Mouse (Mus musculus) midbrain, embryonic 13.5 days (tissue): Measurements from ENCODE around the gene Myl4. TPM values are rescaled to one million over a fixed set of nuclear protein-coding genes. Genes with fewer than 3 reads are reported as not detected.

ENCODE experiments used
- ATAC-seq: fragments of 200-750 bp; cut with Nextera tagmentation; 2 replicates; pipeline ENCODE4 v1.8.0; 2017; ENCODE audit warnings: mild to moderate bottlenecking, moderate TSS enrichment, moderate library complexity
- H3K27ac ChIP-seq: fragments of 300-500 bp; sonication (generic); 2 replicates; pipeline ENCODE4 v1.5.1; 2015; ENCODE audit warnings: inconsistent platforms, mild to moderate bottlenecking, moderate library complexity
- H3K27me3 ChIP-seq: fragments of 300-500 bp; sonication (generic); 2 replicates; pipeline ENCODE4 v1.6.1; 2015; ENCODE audit warnings: mild to moderate bottlenecking, inconsistent platforms
- H3K36me3 ChIP-seq: fragments of 300-500 bp; sonication (generic); 2 replicates; pipeline ENCODE4 v1.6.1; 2015; ENCODE audit warnings: mild to moderate bottlenecking, inconsistent platforms
- H3K4me1 ChIP-seq: fragments of 300-500 bp; sonication (generic); replicated peaks from 2 replicates; pipeline ENCODE4 v1.6.1; 2015; ENCODE audit warnings: inconsistent platforms
- H3K4me2 ChIP-seq: fragments of 300-500 bp; sonication (generic); replicated peaks from 2 replicates; pipeline ENCODE4 v1.6.1; 2015; ENCODE audit warnings: moderate library complexity, mild to moderate bottlenecking, inconsistent platforms
- H3K4me3 ChIP-seq: fragments of 300-500 bp; sonication (generic); replicated peaks from 2 replicates; pipeline ENCODE4 v1.5.1; 2015; ENCODE audit warnings: mild to moderate bottlenecking, inconsistent platforms
- H3K9ac ChIP-seq: fragments of 300-500 bp; sonication (generic); replicated peaks from 2 replicates; pipeline ENCODE4 v1.6.1; 2015; ENCODE audit warnings: mild to moderate bottlenecking, inconsistent platforms
- H3K9me3 ChIP-seq: fragments of 300-500 bp; sonication (generic); 2 replicates; pipeline ENCODE4 v1.6.1; 2016; ENCODE audit warnings: mild to moderate bottlenecking, inconsistent platforms
- WGBS: fragments of 180-500 bp; shearing (Covaris S2); methylation state at CpG from one replicate; pipeline ENCODE4 v1.1.7; 2015; 5-methylcytosine and 5-hydroxymethylcytosine counted together
- polyA plus RNA-seq: library from polyadenylated mRNA; unstranded; fragments of >200 nt; fragmentation: Nextera tagmentation; extraction: Ambion mirVana; gene quantifications from 2 replicates; pipeline ENCODE4 v1.2.1, GENCODE M21; 2015

The Myl4 gene
- polyA plus RNA-seq, 1 experiment from 2014 or later: 2.1 TPM

GRCm38 (mm10) chr11:104576772-104577612, 26.5 kb downstream of the Myl4 start:
- H3K9me3 ChIP-seq: no peaks in the 10 kb centered on the region
- H3K4me1 ChIP-seq: peaks cover 11% of the 10 kb centered on the region
- WGBS: 45% methylated on average over 10 of the region's 10 CpGs
- no peak overlapping the region for H3K27ac ChIP-seq
- no peak overlapping the region for H3K4me3 ChIP-seq
- H3K27me3 ChIP-seq: peaks cover 13% of the 10 kb centered on the region
- H3K9ac ChIP-seq: no peak overlapping the region
- no peaks in the 10 kb centered on the region for H3K36me3 ChIP-seq
- ATAC-seq: no peak
- no peak overlapping the region for H3K4me2 ChIP-seq

GRCm38 (mm10) chr11:104578074-104578473, 27.6 kb downstream of the Myl4 start:
- H3K9me3 ChIP-seq: no peaks in the 10 kb centered on the region
- H3K4me3 ChIP-seq: no peak overlapping the region
- peaks cover 3% of the 10 kb centered on the region; the same call in 1 of the 2 replicates for H3K27me3 ChIP-seq
- H3K4me2 ChIP-seq: no peak overlapping the region
- WGBS: 43% methylated on average over 5 of the region's 5 CpGs
- ATAC-seq: no peak
- no peak overlapping the region for H3K9ac ChIP-seq
- no peak overlapping the region for H3K27ac ChIP-seq
- peaks cover 11% of the 10 kb centered on the region for H3K4me1 ChIP-seq
- no peaks in the 10 kb centered on the region for H3K36me3 ChIP-seq

DNA sequence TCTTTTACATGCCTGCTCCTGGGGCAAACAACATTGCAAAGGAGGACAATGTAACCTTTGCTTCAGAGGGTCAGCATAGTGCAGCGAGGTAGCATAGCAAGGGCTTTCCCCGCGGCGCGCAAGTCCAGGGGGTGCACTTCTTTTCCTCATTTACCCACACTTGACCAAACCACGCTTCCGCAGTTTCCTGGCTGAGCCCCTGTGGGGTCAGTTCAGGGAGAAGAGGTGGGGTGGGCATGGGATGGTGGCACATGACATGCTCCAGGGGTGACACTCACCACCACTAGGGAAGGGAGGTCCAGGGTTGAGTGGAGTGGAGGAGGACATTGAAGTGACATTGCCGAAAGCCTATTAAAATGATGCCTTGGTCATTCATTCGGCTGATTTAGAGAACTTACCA, 28.6 kb downstream of the Myl4 start:
- Histone ChIP-seq H3K4me1 (peaks cover 11% of the 10 kb centered on the region), H3K9me3 (no peaks in the 10 kb centered on the region), H3K27me3 (0 out of 2 replicates have a peak, but pooled peaks cover 3% of the 10 kb centered on the region), H3K4me2 (no peak overlapping the region), H3K27ac (no peak overlapping the region), H3K9ac (no peak overlapping the region), H3K4me3 (no peak overlapping the region), H3K36me3 (no peaks in the 10 kb centered on the region)
- no peak for ATAC-seq
- 92% methylated on average over 9 of the region's 9 CpGs for WGBS

GRCm38 (mm10) chr11:104579575-104579974, 29.1 kb downstream of the Myl4 start:
- Histone ChIP-seq H3K9ac (no peak overlapping the region), H3K4me3 (no peak overlapping the region), H3K9me3 (no peaks in the 10 kb centered on the region), H3K27me3 (0 out of 2 replicates have a peak, but pooled peaks cover 3% of the 10 kb centered on the region), H3K4me2 (no peak overlapping the region), H3K36me3 (no peaks in the 10 kb centered on the region), H3K4me1 (peaks cover 11% of the 10 kb centered on the region), H3K27ac (no peak overlapping the region)
- ATAC-seq: no peak
- WGBS: 95% methylated on average over 8 of the region's 8 CpGs

- Histone ChIP-seq H3K4me2 (no peak overlapping the region), H3K4me3 (no peak overlapping the region), H3K27ac (no peak overlapping the region), H3K9me3 (no peaks in the 10 kb centered on the region), H3K9ac (no peak overlapping the region), H3K4me1 (peaks cover 11% of the 10 kb centered on the region), H3K27me3 (0 out of 2 replicates have a peak, but pooled peaks cover 3% of the 10 kb centered on the region), H3K36me3 (no peaks in the 10 kb centered on the region)
- 74% methylated on average over 6 of the region's 6 CpGs for WGBS
- no peak for ATAC-seq
Observed at GRCm38 (mm10) chr11:104580091-104580490, 29.6 kb downstream of the Myl4 start.

GRCm38 (mm10) chr11:104580606-104581005, 30.1 kb downstream of the Myl4 start:
- Histone ChIP-seq H3K9me3 (no peaks in the 10 kb centered on the region), H3K36me3 (no peaks in the 10 kb centered on the region), H3K9ac (no peak overlapping the region), H3K4me3 (no peak overlapping the region), H3K4me1 (peaks cover 11% of the 10 kb centered on the region), H3K27me3 (0 out of 2 replicates have a peak, but pooled peaks cover 3% of the 10 kb centered on the region), H3K27ac (no peak overlapping the region), H3K4me2 (no peak overlapping the region)
- WGBS: 95% methylated on average over 5 of the region's 5 CpGs
- ATAC-seq: no peak

DNA sequence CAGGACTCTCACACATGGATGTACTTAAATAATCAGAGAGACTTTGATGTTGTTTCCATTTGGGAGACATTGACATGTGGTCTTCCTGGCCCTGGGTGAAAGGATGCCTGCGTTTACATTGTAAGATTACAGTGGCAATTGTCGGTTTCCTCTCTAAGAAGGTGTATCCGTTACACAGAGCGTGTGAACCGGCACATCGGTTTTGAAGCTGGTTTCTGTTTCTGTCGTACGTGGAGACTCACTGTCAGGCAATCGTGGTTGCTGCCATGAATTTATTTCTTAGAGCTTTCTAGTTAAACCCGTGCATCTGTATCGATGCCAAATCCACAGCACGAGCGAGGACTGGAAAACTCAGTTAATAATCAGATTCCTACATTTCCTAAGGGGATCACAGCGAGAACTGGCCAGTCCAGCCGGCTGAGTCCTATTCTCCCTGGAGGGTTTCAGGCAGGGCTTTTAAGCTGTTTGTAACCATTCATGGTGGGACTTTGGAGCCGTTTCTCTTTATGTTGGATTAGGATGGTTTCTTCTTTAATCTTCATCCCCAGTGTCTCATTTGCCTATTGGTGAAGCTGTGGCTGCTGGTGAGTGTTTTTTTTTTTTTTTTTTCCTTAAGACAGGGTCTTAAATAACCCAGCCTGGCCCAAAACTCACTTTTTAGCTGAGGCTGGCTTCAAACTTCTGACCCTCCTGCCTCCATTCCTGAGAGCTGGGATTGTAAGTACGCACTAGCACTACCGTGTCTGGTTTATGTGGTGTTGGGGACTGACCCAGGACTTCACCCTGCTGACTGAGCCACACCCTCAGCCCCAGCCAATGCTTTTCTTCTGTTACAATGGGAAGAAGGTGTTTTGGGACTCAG, 31.2 kb downstream of the Myl4 start:
- 57% methylated on average over 18 of the region's 18 CpGs for WGBS
- no peak overlapping the region for H3K4me3 ChIP-seq
- 0 out of 2 replicates have a peak, but pooled peaks cover 1% of the 10 kb centered on the region for H3K27me3 ChIP-seq
- peaks cover 11% of the 10 kb centered on the region for H3K4me1 ChIP-seq
- no peaks in the 10 kb centered on the region for H3K9me3 ChIP-seq
- no peak overlapping the region for H3K27ac ChIP-seq
- H3K9ac ChIP-seq: no peak overlapping the region
- no peak overlapping the region for H3K4me2 ChIP-seq
- no peaks in the 10 kb centered on the region for H3K36me3 ChIP-seq
- ATAC-seq: no peak

GRCm38 (mm10) chr11:104582308-104582606, 31.8 kb downstream of the Myl4 start:
- Histone ChIP-seq H3K4me1 (peaks cover 11% of the 10 kb centered on the region), H3K27me3 (no peaks in the 10 kb centered on the region), H3K9me3 (no peaks in the 10 kb centered on the region), H3K27ac (no peak overlapping the region), H3K36me3 (no peaks in the 10 kb centered on the region), H3K4me3 (no peak overlapping the region), H3K4me2 (no peak overlapping the region), H3K9ac (no peak overlapping the region)
- 90% methylated on average over 2 of the region's 2 CpGs for WGBS
- ATAC-seq: no peak

- H3K4me2 ChIP-seq: no peak overlapping the region
- H3K9ac ChIP-seq: no peak overlapping the region
- H3K27me3 ChIP-seq: no peaks in the 10 kb centered on the region
- H3K27ac ChIP-seq: no peak overlapping the region
- no peak for ATAC-seq
- H3K4me1 ChIP-seq: peaks cover 11% of the 10 kb centered on the region
- H3K9me3 ChIP-seq: no peaks in the 10 kb centered on the region
- no peaks in the 10 kb centered on the region for H3K36me3 ChIP-seq
- H3K4me3 ChIP-seq: no peak overlapping the region
- 60% methylated on average over 13 of the region's 13 CpGs for WGBS
Observed at GRCm38 (mm10) chr11:104582630-104583364, 32.3 kb downstream of the Myl4 start.

DNA sequence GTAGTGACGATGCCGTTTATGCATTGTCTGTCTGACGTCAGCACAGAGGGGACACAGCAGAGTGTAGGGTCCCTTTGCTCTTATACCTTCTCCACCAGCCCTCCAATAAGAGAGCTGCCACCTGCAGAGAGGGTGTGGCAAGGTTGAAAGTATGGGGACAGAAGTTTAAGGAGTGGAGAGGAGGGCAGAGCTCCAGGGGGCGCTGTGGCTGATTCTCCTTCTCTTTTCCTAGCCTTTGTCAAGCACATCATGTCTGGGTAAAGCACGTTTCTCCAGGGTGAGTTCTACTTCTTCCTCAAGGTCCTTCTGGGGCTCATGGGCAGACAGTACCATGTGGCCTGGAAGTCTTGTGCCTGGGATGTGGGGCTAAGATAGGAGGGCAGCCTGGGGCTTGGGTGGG, 35.0 kb downstream of the Myl4 start:
- H3K4me2 ChIP-seq: no peak overlapping the region
- 0 out of 2 replicates have a peak, but pooled peaks cover 7% of the 10 kb centered on the region for H3K9me3 ChIP-seq
- WGBS: 81% methylated on average over 5 of the region's 5 CpGs
- H3K27me3 ChIP-seq: no peaks in the 10 kb centered on the region
- no peak for ATAC-seq
- H3K4me3 ChIP-seq: no peak overlapping the region
- no peaks in the 10 kb centered on the region for H3K36me3 ChIP-seq
- 0 out of 2 replicates have a peak, but pooled peaks cover 3% of the 10 kb centered on the region for H3K4me1 ChIP-seq
- no peak overlapping the region for H3K9ac ChIP-seq
- no peak overlapping the region for H3K27ac ChIP-seq

GRCm38 (mm10) chr11:104587904-104588303, 37.4 kb downstream of the Myl4 start:
- H3K4me2 ChIP-seq: no peak overlapping the region
- no peaks in the 10 kb centered on the region for H3K36me3 ChIP-seq
- WGBS: 97% methylated on average over 9 of the region's 9 CpGs
- no peak overlapping the region for H3K4me3 ChIP-seq
- no peak overlapping the region for H3K9ac ChIP-seq
- H3K9me3 ChIP-seq: 0 out of 2 replicates have a peak, but pooled peaks cover 7% of the 10 kb centered on the region
- H3K4me1 ChIP-seq: no peaks in the 10 kb centered on the region
- ATAC-seq: no peak
- no peaks in the 10 kb centered on the region for H3K27me3 ChIP-seq
- no peak overlapping the region for H3K27ac ChIP-seq
